Mouse (Mus musculus): ENCODE results near the gene Aes.

Gene Aes

DNA sequence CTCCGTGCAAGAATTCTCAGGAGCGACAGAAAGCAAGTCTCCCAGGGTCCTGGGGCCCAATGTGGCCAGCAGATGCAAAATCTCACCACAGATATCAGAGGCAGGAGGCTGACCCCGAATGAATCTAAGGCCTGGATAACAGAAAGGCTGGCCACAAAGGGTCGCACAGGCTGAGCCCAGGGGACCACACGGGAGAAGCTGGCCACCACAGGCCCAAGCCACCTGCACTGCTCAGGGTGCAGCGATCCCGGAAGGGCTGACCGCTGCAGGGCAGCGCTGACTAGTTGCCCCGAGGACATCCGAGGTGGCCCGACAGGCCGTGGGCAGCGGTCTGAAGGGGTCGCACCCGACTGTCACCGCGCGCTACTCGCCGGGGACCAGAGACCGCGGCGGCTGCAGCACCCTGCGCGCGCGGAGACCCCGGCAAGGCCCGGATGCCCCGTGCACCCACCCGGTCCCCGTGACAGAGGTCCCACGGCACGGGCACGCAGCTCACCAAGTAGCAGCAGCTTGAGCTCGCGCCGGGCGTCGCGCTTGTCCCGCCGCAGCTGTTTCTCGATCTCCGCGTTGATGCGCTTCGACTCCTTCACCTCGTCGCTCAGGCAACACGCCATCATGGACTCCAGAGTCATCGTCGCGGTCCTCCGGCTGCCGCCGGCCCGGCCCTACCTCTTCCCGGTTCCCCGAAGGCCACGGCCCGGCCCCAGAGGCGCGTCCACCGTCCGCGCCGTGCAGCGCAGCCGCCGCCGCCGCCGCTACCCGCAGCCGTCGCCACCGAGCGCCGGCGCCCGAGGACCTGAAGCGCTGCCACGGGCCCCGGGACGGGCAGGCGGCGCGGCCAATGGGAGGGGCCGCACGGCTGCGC lies 14.8 kb upstream of the Aes start:
- peak; percentile 29 for DNase-seq (ENCODE audit: low spot score)

DNA sequence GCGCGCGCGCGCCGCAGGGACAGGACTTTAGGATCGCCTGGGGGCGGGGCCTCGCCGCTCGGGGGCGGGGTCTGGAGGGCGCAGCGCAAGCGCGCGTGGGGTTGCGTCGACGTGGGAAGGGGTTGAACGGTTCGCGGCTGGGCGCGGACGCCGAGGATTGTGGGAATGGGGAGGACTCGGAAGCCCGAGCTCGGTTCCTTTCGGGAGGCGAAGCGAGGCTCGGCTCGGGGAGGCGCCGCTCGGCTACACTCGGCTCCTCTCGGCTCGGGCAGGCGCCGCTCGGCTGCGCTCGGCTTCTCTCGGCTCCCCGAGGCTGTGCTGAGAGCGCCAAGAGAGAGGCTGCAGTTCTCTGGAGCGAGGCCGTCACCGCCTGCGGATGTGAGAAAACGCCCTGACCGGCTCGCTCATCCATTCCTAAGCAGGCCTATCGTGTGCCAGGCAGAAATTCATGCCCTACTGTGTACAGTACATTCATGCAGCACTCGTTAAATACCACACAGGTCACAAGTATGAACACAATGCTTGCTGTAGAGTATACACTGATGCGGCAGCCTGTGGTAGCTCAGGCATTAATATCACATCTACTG lies 14.0 kb upstream of the Aes start, which contains the start of gene Gna11:
TSS of gene Gna11 (minus strand) at position 30 of the 587 bp plus-strand sequence.
- peak; percentile 99 for DNase-seq (ENCODE audit: low spot score)

DNA sequence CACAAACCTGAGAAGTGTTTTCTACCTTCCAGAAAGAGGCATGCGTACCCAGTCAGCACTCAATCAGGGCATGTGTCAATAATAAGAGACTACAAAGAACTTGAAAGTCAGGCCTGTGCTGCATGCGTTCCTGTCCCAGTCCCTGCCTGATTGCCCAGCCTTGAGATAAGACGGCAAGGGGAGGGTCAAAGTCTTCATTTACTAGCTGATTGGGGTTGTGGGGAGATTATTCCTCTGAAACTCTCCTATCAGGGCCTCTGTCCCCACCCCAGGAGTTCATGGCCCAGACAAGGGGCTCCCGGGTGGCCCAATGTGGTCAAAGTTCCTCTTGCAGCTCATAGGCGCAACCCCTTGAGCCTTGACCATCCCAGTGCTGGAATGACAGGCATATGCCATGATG lies 13.0 kb upstream of the Aes start:
- DNase-seq (ENCODE audit: low spot score) = no peak

DNA sequence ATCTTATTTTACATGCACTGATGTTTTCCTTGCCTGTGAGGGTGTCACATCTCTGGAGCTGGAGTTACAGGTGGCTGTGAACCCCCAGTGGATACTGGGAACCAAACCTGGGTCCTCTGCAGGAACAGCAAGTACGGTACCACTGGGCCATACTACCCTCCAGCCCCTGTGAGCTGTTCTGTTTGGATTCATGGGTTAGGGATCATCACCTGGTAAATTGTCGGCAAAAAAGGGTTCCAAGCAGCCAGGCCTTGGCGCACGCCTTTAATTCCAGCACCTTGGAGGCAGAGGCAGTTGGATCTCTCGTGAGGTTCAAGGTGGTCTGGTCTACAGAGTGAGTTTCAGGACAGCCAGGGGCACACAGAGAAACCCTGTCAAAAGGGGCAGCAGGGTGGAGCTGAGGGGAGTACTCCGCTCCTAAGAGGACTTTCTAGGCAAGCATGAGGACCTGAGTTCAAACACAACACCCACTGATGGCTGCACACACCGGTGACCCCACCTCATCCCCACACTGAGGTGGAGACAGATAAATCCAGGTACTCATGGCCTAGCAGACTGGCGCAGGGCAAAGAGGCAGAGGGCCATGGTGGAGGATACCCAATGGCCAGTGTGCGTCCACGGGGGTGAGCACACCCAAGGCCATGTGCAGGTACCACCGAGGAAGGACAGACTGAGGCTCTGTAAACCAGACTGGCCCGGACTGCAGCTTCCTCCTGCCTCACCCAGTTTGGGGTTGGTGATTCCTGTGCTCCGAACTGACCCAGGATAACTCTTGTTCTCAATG lies 12.3 kb upstream of the Aes start:
- DNase-seq (ENCODE audit: low spot score) = no peak

DNA sequence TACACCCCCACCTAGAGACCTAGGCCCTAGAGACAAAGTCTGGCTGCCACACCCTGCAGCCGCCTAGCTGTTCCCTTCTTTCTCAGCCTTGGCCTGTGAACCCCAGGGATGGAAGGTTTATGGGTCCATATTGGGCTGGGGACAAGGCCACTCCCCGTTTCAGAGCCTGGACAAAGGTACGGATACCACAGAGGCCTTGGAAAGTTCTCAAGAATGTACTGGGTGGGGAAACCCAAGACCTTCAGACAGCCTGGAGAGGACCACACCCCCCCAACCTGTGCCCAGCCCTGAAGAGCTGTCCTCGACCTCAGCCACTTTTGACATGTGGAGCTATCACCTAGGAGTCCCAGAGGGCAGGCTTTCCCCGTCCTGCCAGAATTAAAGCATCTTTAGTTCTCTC lies 10.3 kb upstream of the Aes start:
- DNase-seq (ENCODE audit: low spot score) = no peak

DNA sequence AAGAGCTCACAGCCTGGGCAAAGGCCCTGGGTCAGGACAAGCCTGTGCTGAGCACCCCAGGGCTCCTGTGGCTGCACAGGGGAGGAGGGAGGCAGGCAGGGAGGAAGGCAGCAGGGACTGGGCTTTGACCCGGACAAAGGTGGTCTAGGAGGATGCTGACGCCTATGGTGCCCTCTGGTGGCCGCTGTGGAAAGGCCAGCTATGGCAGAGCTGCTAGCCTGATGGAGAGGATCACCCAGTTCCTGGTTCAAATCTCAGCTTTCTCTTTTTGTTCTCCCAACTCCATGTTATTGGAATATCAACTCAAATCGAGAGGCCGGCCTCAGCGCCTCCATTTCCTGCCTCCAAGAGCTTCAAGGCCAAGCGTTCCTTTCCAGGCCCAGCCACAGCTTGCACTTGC lies 9.0 kb upstream of the Aes start:
- peak; percentile 84 for DNase-seq (ENCODE audit: low spot score)

DNA sequence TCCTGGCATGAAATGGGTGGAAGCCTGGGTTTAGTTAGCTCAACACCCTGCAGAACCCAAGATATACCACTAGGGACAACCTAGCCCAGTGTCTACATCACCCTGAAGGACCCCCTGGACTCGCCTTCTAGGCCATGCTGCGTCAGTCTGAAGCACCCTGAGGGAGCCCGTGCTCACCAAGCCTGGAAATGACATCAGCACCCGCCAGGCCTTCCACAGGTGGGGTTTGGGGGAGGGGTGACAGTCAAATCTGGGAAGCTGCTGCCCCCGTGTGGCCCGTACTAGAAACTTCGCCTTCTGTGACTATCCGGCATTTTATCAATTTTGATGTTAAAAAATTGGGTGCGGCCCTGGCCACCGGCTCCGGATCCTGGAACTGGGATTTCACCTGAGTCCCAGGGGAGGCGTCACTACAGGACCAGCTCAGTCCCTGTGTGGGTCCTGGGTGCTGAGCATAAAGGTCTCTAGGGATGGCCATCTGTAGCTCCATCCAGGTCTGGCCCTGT lies 7.6 kb upstream of the Aes start:
- DNase-seq (ENCODE audit: low spot score) = peak; percentile 81

DNA sequence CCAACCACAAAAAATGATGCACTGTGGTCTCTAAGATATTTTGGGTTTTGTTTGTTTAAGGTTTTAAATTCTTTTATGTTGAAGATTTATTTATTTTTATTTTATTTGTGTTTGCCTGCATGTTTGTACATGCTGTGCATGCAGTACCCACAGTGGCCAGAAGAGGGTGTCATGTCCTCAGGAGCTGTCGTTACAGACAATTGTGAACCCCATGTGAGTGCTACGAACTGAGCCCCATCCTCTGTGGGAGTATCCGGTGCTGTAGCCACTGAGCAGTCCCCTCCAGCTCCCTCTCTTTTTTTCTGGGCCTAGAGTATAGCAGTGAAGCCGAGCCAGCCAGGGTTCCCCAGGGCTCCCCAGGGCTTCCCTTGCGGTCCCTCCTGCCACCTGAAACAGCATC lies 6.1 kb upstream of the Aes start:
- peak; percentile 44 for DNase-seq (ENCODE audit: low spot score)

DNA sequence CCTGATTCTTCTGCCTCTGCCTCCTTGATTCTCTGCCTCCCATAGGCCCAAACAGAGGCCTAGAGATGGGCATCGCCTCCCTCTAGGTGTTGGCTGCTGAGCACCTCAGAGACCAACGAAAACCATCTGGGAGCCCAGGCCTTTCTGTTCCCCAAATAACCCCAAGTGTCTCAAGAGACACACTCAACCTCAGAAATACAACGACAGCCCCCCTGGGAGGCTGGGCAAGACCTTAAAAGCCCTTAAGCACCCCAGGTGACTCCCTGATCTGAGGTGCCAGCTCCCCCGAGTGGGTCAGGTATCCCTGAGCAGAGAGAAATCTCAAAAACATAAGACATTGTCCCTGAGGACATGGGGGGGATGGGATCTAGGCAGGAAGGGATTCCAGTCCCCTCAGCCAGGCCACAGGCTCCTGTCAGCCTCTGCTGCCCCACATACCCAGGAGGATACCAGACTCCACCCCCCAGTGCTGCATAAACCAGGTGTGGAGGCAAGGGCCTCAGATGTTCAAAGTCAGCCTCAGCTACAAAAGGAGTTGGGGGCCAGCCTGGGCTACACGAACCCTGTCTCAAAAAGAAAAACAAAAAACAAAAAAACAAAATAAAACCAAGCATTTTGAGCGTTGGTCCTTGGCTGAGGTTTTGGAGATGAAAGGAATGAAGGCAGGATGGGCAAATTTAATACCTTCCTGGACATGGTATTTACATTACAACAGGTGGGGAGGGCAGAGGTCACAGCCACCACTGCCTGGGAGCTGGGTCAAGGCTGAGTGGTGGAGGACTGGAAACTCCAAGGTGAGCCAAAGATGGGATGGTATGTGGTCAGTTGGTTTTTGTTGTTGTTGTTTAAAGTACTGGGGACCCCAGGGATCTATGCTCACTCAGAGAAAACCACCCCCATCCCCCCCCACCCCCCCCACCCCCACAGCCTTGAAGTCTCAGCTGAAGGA lies 5.2 kb upstream of the Aes start:
- no peak for DNase-seq (ENCODE audit: low spot score)

DNA sequence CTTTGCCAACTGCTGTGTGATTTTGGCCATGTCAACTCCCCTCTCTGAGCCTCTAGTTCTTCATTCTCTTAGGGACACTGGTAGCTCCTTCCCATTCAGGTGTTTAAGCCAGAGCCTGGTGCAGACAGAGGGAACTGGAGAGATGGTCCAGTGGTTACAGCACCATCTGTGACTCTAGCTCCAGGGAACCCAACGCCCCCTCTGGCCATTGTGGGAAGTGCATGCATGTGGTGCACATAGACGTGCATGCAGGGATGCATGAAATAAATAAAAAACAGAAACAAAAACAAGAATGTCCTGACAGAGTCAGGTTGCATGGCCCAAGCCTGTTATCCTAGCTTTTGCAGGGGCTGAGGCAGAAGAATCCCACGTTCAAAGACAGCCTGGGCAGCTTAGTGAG lies 3.0 kb upstream of the Aes start:
- no peak for DNase-seq (ENCODE audit: low spot score)

DNA sequence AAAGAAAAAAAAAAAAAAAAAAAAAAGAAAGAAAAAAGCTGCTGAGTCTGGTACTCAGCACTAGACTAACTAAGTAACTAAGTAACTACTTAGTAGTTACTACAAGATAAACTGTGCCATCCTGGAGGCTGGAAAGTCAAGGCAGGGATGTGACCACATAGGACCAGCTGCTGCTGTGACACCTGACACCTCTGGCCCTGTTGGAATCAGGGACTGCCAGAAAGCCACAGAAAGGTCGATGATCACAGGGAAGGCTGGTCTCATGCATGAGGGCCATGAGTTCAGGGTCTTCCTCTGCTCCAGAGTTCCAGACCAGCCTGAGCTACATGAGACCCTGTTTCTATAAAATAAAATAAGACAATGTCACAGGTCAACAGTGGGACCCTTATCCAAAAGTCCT lies 1.8 kb upstream of the Aes start:
- no peak for DNase-seq (ENCODE audit: low spot score)

DNA sequence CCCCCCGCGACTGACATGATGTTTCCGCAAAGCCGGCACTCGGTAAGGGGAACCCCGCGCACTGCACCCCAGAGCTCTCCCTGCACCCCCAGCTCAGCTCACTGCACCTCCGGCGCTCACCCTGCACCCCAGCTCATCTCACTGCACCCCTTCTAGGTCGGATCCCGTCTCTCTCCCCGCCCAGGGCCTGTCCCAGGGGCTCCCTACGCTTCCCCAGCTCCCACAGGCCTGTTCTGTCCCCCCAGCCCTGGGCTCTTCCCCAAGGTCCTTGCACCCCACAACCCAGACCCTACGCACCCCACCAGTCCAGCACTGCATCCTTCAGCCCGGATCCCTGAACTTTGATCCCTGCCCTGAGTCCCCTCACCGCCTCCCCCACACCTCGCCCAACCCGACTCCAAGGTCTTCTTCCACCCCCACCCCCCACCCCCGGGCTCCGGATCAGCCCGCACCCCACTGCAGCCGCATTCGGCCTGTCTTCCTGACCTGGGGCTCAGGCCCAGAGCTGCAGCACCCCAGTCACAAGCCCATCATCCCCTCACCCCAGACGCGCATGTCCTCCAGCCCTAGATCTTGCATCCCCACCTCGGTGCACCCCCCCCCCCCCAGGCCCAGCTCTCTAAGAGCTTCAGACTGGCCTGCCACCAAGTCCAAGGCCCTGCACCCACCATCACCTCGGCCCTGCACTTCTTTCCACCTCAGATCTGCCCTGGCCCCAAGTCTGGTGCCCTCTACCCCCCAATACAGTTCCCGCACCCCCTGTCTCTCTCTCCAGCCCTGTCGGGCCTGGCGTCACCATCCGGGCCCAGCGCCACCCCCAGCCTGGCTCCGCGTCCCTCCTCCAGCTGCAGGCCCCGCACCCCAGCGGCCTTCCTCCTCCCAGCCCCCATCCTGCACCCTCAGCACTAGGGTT lies 595 bp downstream of the Aes start:
- peak; percentile 44 for DNase-seq (ENCODE audit: low spot score)

DNA sequence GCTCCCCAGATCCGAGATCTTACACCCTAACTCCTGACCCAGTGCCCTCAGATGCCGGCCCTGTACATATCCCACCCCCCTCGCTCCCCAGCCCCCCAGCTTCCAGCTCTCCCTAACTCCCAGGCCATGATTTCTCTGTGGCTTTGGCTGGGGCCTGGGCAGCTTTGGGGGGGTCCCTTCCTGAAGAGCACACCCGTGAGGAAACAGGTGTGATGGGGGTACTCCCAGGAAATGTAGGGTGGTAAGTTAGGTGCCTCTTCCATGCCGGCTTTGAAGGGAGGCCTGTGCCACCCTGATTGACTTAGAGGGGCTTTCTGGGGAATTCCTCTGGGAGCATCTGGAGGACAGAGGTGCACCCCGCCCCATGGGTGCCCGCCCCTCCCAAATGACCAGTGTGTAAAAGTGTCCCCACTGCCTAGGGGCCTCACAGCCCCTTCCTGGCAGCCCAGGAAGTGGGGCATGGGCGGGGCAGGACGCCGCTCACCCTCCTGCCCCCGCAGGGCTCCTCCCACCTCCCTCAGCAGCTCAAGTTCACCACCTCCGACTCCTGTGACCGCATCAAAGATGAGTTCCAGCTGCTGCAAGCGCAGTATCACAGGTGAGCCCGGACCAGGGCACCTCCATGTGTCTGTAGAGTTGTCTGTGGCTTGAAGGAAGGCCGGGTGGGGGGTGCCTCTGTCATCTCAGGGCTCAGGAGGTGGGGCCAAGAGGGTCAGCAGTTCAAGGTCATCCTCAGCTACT lies 1.6 kb downstream of the Aes start:
- peak; percentile 29 for DNase-seq (ENCODE audit: low spot score)

DNA sequence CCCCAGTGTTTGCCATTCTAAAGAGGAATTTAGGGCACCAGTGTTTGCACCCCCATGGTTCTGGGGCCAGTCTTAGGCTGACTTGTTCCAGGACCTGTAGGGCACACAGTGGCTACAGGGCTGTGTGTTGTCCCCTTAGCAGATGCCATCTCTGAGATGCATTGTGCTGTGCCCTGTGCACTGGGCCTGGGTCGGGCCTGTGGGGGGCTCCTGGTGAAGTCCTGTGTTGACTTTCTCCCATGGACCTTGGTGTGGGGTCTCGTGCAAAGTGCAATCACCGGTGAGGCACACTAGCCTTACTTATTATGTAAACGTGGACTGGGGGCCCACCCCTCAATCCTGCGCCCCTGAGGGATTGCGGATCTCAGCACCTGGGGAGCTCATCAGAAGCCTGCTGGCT lies 3.1 kb downstream of the Aes start:
- DNase-seq (ENCODE audit: low spot score) = no peak

DNA sequence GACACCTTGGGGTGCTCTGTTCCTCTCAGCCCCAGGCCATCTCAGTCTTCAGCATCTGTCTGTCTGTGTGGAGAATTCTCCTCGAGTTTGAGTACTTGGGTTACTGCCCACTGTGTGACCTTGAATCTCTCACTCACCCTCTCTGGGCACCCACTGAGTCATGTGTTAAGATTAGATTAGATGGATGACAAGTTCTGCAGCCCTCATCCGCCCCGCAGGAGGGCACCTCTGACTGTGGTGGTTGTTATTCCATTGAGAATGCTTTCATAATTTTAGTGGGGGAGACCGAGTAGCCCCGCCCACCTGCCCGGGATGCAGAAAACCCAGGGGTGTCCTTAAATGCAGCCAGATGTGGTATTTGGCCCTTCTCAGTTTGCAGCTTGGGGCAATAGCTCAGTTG lies 4.2 kb downstream of the Aes start:
- DNase-seq (ENCODE audit: low spot score) = no peak

DNA sequence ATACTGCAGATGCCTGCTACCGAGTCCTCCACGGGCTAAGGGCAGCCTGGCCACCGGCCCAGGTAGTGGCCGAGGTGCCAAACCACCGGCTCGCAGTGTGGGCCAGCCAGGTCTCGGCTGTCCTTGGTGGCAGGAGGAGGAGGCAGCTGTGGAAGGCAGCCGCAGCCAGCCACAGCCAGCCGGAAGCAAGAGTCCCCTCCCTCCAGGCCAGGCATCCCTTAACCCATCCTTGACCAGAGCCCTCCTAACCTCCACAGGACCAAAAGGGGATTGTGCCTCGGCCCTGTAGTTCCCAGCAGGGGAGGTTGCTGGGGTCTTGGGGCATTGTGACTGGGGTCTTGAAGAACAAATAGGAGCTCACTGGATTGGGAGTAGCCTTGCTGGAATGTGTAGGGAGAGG lies 4.9 kb downstream of the Aes start:
- peak; percentile 49 for DNase-seq (ENCODE audit: low spot score)

DNA sequence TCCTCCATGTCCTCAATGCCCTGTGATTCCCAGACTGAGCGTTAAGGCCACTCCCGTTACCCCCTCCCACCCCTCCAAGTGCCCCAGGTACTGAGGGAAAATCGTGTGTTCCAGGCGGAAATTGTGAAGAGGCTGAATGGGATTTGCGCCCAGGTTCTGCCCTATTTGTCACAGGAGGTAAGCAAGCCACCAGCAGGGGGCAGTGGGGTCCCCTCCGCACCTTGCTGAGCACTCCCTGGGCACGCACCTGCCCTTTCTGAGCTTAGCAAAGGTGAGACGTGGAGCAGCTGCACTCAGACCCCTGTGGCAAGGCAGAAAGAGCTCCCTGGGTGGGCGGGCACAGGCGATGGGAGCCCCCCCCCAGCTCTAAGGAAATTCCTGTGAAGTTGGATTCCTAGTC lies 5.4 kb downstream of the Aes start:
- DNase-seq (ENCODE audit: low spot score) = peak; percentile 70

DNA sequence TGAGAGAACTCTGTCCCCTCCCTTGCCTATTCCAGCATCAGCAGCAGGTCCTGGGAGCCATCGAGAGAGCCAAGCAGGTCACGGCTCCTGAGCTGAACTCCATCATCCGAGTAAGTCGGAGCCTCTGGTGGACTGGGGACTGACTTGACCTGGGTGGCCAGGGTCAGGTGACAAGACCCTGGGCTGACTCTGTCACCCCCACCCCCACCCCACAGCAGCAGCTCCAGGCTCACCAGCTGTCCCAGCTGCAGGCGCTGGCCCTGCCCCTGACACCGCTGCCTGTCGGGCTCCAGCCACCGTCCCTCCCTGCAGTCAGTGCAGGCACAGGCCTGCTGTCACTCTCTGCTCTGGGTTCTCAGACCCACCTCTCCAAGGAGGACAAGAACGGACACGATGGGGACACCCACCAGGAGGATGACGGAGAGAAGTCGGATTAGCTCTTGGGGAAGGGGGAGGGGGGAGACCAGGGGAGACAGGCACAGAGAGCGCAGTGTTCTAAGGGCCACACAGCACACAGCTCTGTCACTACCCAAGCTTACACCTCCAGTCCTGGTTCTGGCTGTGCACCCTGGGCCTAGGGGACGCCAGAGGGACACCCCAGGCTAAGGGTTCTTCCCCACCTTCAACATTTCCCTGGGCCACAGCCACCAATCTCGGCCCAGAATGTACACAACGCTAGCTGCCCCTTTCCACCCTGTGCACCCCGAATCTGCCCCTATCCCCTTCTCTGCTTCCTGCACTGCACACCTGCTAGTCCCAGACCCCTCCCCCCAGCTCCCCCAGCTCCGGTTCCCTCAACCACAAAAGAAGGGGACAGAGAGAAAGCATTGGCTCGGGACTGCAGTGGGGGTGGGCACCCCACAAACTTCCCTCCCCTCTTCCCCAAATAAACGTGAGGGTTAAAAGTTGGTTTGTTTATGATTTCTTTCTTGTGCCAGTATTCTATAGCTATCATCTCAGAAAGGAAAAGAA lies 6.3 kb downstream of the Aes start:
- DNase-seq (ENCODE audit: low spot score) = no peak
